Mouse (Mus musculus): ENCODE data around the gene Hoxa11. TPM values are rescaled to one million over a fixed set of nuclear protein-coding genes. Genes with fewer than 3 reads are reported as not detected.

The Hoxa11 gene
- polyA plus RNA-seq, 1 experiment: not detected

- no peak overlapping the region for H3K27ac ChIP-seq (ENCODE audit: insufficient read depth, low read length)
- peaks cover 24% of the 10 kb centered on the region; the same call in 1 of the 2 replicates for H3K27me3 ChIP-seq (ENCODE audit: control insufficient read depth, insufficient read depth, low read length)
- peak in 1 of 2 experiments; percentile 8 for DNase-seq
- 4% methylated on average over 23 of the region's 23 CpGs for WGBS
- no peak for TF ChIP-seq POLR2A (IDR thresholded peaks at IDR 0.05; ENCODE audit: borderline replicate concordance, insufficient read depth, low read length)
- no peak for TF ChIP-seq CTCF (IDR thresholded peaks at IDR 0.05; ENCODE audit: borderline replicate concordance, insufficient read depth, low read depth, low read length)
- no peaks in the 10 kb centered on the region for H3K4me1 ChIP-seq (ENCODE audit: control insufficient read depth, insufficient read depth, low read length)
- H3K4me3 ChIP-seq (replicated peaks; ENCODE audit: insufficient read depth, low read depth, low read length): no peak overlapping the region
Observed at GRCm38 (mm10) chr6:52244471-52245039, 1.1 kb downstream of the Hoxa11 start.

- Histone ChIP-seq H3K27me3 (ENCODE audit: control insufficient read depth, insufficient read depth, low read length) (peaks cover 23% of the 10 kb centered on the region; the same call in 1 of the 2 replicates), H3K4me3 (replicated peaks; ENCODE audit: insufficient read depth, low read depth, low read length) (no peak overlapping the region)
- TF ChIP-seq POLR2A (IDR thresholded peaks at IDR 0.05; ENCODE audit: borderline replicate concordance, insufficient read depth, low read length) (no peak), CTCF (IDR thresholded peaks at IDR 0.05; ENCODE audit: borderline replicate concordance, insufficient read depth, low read depth, low read length) (no peak)
Observed at GRCm38 (mm10) chr6:52243681-52244121, 1.9 kb downstream of the Hoxa11 start.

GRCm38 (mm10) chr6:52242801-52243332, 2.7 kb downstream of the Hoxa11 start:
- DNase-seq: peak in 1 of 2 experiments; percentile 3
- WGBS: 6% methylated on average over 4 of the region's 4 CpGs
- Histone ChIP-seq H3K4me3 (replicated peaks; ENCODE audit: insufficient read depth, low read depth, low read length) (no peak overlapping the region), H3K27me3 (ENCODE audit: control insufficient read depth, insufficient read depth, low read length) (peaks cover 24% of the 10 kb centered on the region; the same call in 1 of the 2 replicates), H3K27ac (ENCODE audit: insufficient read depth, low read length) (no peak overlapping the region), H3K4me1 (ENCODE audit: control insufficient read depth, insufficient read depth, low read length) (no peaks in the 10 kb centered on the region)
- TF ChIP-seq CTCF (IDR thresholded peaks at IDR 0.05; ENCODE audit: borderline replicate concordance, insufficient read depth, low read depth, low read length): no peak

More at GRCm38 (mm10) chr6:52243681-52244121, 1.9 kb downstream of the Hoxa11 start:
- peak in 1 of 2 experiments; percentile 4 for DNase-seq
- 4% methylated on average over 12 of the region's 12 CpGs for WGBS
- Histone ChIP-seq H3K4me1 (ENCODE audit: control insufficient read depth, insufficient read depth, low read length) (no peaks in the 10 kb centered on the region), H3K27ac (ENCODE audit: insufficient read depth, low read length) (no peak overlapping the region)

- TF ChIP-seq CTCF (IDR thresholded peaks at IDR 0.05; ENCODE audit: borderline replicate concordance, insufficient read depth, low read depth, low read length) (no peak), POLR2A (IDR thresholded peaks at IDR 0.05; ENCODE audit: borderline replicate concordance, insufficient read depth, low read length) (no peak)
- H3K4me3 ChIP-seq (replicated peaks; ENCODE audit: insufficient read depth, low read depth, low read length): no peak overlapping the region
- no peaks in the 10 kb centered on the region for H3K4me1 ChIP-seq (ENCODE audit: control insufficient read depth, insufficient read depth, low read length)
- no peak for DNase-seq
- peaks cover 25% of the 10 kb centered on the region; the same call in 1 of the 2 replicates for H3K27me3 ChIP-seq (ENCODE audit: control insufficient read depth, insufficient read depth, low read length)
- WGBS: 9% methylated on average over 9 of the region's 9 CpGs
- no peak overlapping the region for H3K27ac ChIP-seq (ENCODE audit: insufficient read depth, low read length)
Observed at GRCm38 (mm10) chr6:52241001-52241621, 4.5 kb downstream of the Hoxa11 start.

GRCm38 (mm10) chr6:52240389-52241000, 5.1 kb downstream of the Hoxa11 start, which contains the start of gene Hoxa10:
Hoxa10 (minus strand) TSS chr6:52240854.
- DNase-seq: peak in 1 of 2 experiments; percentile 30
- Histone ChIP-seq H3K27me3 (ENCODE audit: control insufficient read depth, insufficient read depth, low read length) (peaks cover 24% of the 10 kb centered on the region; the same call in 1 of the 2 replicates), H3K27ac (ENCODE audit: insufficient read depth, low read length) (no peak within 1 kb of the TSS), H3K4me1 (ENCODE audit: control insufficient read depth, insufficient read depth, low read length) (no peaks in the 10 kb centered on the region), H3K4me3 (replicated peaks; ENCODE audit: insufficient read depth, low read depth, low read length) (no peak within 1 kb of the TSS)
- TF ChIP-seq POLR2A (IDR thresholded peaks at IDR 0.05; ENCODE audit: borderline replicate concordance, insufficient read depth, low read length): no peak
- TF ChIP-seq CTCF (IDR thresholded peaks at IDR 0.05; ENCODE audit: borderline replicate concordance, insufficient read depth, low read depth, low read length): no peak
- WGBS: 2% methylated on average over 35 of the region's 35 CpGs

- peak in 1 of 2 experiments; percentile 3 for DNase-seq
Observed at GRCm38 (mm10) chr6:52239625-52240388, 5.8 kb downstream of the Hoxa11 start.

GRCm38 (mm10) chr6:52238976-52239375, 6.6 kb downstream of the Hoxa11 start:
- H3K4me3 ChIP-seq (replicated peaks; ENCODE audit: insufficient read depth, low read depth, low read length): no peak overlapping the region
- peaks cover 18% of the 10 kb centered on the region; the same call in 1 of the 2 replicates for H3K27me3 ChIP-seq (ENCODE audit: control insufficient read depth, insufficient read depth, low read length)
- TF ChIP-seq CTCF (IDR thresholded peaks at IDR 0.05; ENCODE audit: borderline replicate concordance, insufficient read depth, low read depth, low read length): no peak
- no peak for TF ChIP-seq POLR2A (IDR thresholded peaks at IDR 0.05; ENCODE audit: borderline replicate concordance, insufficient read depth, low read length)
- peak in 1 of 2 experiments; percentile 5 for DNase-seq
- no peak overlapping the region for H3K27ac ChIP-seq (ENCODE audit: insufficient read depth, low read length)
- no peaks in the 10 kb centered on the region for H3K4me1 ChIP-seq (ENCODE audit: control insufficient read depth, insufficient read depth, low read length)
- WGBS: 11% methylated on average over 7 of the region's 7 CpGs

More at GRCm38 (mm10) chr6:52239625-52240388, 5.8 kb downstream of the Hoxa11 start:
- 3% methylated on average over 30 of the region's 30 CpGs for WGBS
- TF ChIP-seq POLR2A (IDR thresholded peaks at IDR 0.05; ENCODE audit: borderline replicate concordance, insufficient read depth, low read length) (no peak), CTCF (IDR thresholded peaks at IDR 0.05; ENCODE audit: borderline replicate concordance, insufficient read depth, low read depth, low read length) (no peak)
- Histone ChIP-seq H3K4me1 (ENCODE audit: control insufficient read depth, insufficient read depth, low read length) (no peaks in the 10 kb centered on the region), H3K27ac (ENCODE audit: insufficient read depth, low read length) (no peak overlapping the region), H3K4me3 (replicated peaks; ENCODE audit: insufficient read depth, low read depth, low read length) (no peak overlapping the region), H3K27me3 (ENCODE audit: control insufficient read depth, insufficient read depth, low read length) (peaks cover 19% of the 10 kb centered on the region; the same call in 1 of the 2 replicates)

Data from cerebellum, adult 2 months (tissue).